Mouse (Mus musculus) MEL (cell line): ENCODE measurements at regions not wholly inside any gene's neighbourhood (a gene's known extent, or its start where the extent isn't known, plus 50 kb on each side); places are given as distances from the start of the nearest gene placed in this dataset.

Source experiments
- BHLHE40 ChIP-seq: IDR thresholded peaks from 2 replicates; pipeline ENCODE4 v1.6.1; 2012; ENCODE audit warnings: low read depth, mild to moderate bottlenecking, inconsistent platforms, low read length, improper control_type of control experiment, borderline replicate concordance
- CTCF ChIP-seq, 3 experiments: IDR thresholded peaks in 2 of 3; conservative IDR thresholded peaks in 1 of 3; 2 replicates each; pipeline ENCODE4 v1.5.1; 2011 to 2012; ENCODE audit warnings: low read length in 3 of 3, low read depth in 2 of 3, mild to moderate bottlenecking in 2 of 3, improper control_type of control experiment in 1 of 3, inconsistent platforms in 1 of 3, mixed read lengths in 1 of 3, moderate library complexity in 1 of 3; ENCODE audit not compliant: control insufficient read depth in 1 of 3, insufficient read depth in 1 of 3, poor library complexity in 1 of 3, severe bottlenecking in 1 of 3
- GATA1 ChIP-seq: IDR thresholded peaks from 2 replicates; pipeline ENCODE4 v1.6.1; 2011; ENCODE audit warnings: low read depth, low read length, improper control_type of control experiment
- MAZ ChIP-seq: IDR thresholded peaks from 2 replicates; pipeline ENCODE4 v1.6.1; 2012; ENCODE audit warnings: low read depth, mild to moderate bottlenecking, inconsistent platforms, low read length, improper control_type of control experiment
- POLR2A ChIP-seq, 2 experiments: IDR thresholded peaks; 2 replicates each; pipeline ENCODE4 v1.6.1; 2011 to 2012; ENCODE audit warnings: low read length in 2 of 2, mild to moderate bottlenecking in 2 of 2, control low read depth in 1 of 2, improper control_type of control experiment in 1 of 2, low read depth in 1 of 2, moderate library complexity in 1 of 2; ENCODE audit not compliant: control insufficient read depth in 1 of 2, insufficient read depth in 1 of 2, poor library complexity in 1 of 2
- POLR2AphosphoS2 ChIP-seq: IDR thresholded peaks from 2 replicates; pipeline ENCODE4 v1.6.1; 2011; ENCODE audit warnings: low read length, improper control_type of control experiment
- ZC3H11A ChIP-seq: IDR thresholded peaks from 2 replicates; pipeline ENCODE4 v1.6.1; 2012; ENCODE audit warnings: low read depth, mild to moderate bottlenecking, inconsistent platforms, low read length, improper control_type of control experiment

DNA sequence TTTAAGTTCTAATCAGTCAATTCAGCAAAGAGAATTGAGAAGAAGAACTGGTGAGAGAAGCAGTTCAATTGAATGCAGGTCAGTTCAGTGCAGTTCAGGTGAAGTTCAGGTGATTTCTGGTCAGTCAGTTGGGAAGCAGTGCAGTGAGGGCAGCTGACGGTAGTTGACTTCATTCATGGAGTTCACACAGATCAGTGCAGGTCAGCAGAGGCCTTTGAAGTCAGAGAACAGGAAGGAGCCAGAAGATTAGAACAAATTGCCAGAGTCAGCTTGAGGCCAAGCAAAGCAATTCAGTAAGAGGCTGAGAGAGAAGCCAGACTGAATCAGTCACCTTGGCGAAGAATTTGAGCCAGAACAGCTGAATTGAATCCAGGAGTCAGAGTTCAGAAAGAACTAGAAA lies 235.7 kb upstream of the Cdh9 start:
- TF ChIP-seq BHLHE40 (no peak), CTCF (IDR thresholded peaks at IDR 0.05 in 2 of 3, conservative IDR thresholded peaks at IDR 0.05 in 1 of 3; ENCODE audit: control insufficient read depth in 1 of 3, insufficient read depth in 1 of 3, low read depth in 2 of 3, low read length in 3 of 3, poor library complexity in 1 of 3, severe bottlenecking in 1 of 3) (no peak), POLR2A (IDR thresholded peaks at IDR 0.05; ENCODE audit: control insufficient read depth in 1 of 2, insufficient read depth in 1 of 2, low read depth in 1 of 2, low read length in 2 of 2, poor library complexity in 1 of 2) (no peak), ZC3H11A (no peak), MAZ (no peak), POLR2AphosphoS2 (no peak), GATA1 (no peak)
